Mouse (Mus musculus) adipose tissue, adult 10 weeks (tissue): ENCODE results near the gene Hspb7. TPM values are rescaled to one million over a fixed set of nuclear protein-coding genes. Genes with fewer than 3 reads are reported as not detected.

Experiments
- polyA plus RNA-seq: library from polyadenylated mRNA; stranded (reverse); fragments of 350-450 nt; fragmentation: Illumina TruSeq; extraction: RNeasy Lipid Tissue Mini Kit (QIAGEN cat#74804); gene quantifications from one replicate; pipeline ENCODE4 v1.2.3, GENCODE M21; 2014; ENCODE audit warnings: low read depth, low replicate concordance

Gene Hspb7
- polyA plus RNA-seq = 8.9 TPM

GRCm38 (mm10) chr4:141420192-141420829 lies at the start of gene Hspb7:
Gene Hspb7 (plus strand): TSS chr4:141420779.

GRCm38 (mm10) chr4:141398545-141398944 lies 22.0 kb upstream of the Hspb7 start, which contains the start of gene Clcnka:
Gene Clcnka (minus strand): TSS chr4:141398724.

DNA sequence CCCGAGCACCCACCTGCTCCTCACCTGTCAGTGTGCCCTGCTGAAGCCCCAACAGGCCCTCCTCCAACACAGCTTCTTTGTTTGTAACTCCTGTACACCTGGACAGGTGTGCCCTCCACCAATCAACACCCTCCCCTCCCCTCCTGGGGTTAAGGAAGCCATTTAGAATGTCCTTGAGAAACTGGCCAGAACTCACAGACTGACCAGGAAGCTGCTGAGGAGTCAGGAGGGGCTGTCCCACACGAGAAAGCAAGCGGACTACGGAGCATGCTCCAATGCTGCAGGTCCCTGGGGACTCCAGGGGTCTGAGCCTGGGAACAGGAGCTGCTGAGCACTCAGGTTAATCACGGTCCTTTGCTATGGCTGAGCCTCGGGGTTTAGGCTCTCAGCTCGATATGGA lies 4.7 kb upstream of the Hspb7 start, which contains the start of gene Clcnkb:
Clcnkb (minus strand) TSS at position 91 of the 400 bp plus-strand sequence.

DNA sequence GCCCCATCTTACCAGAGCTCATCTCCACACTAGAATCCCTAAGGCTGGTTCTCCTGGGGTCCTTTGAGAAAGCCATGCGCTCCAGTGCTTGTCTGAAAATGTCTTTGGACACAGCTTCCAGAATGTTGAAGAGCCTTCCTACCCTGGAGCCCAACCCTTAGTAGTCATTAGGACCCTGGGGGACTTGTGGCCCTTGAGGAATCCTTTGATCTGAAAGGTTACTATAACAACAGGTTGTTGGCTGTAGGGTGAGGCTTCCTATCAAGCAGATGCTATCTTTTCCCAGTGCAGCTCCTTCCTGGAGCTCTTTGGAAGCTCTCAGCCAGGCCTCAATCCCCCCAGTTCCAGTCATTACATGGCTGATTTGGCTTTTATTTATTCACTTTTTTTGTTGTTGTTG lies 15.4 kb downstream of the Hspb7 start, which contains the start of gene Srarp:
Srarp (minus strand) TSS at position 132 of the 400 bp plus-strand sequence.

GRCm38 (mm10) chr4:141444451-141445327 lies 24.1 kb downstream of the Hspb7 start, which contains the start of gene Zbtb17:
Gene Zbtb17 (plus strand): TSS chr4:141444654.

Other genes with a start within 250 kb of the Hspb7 start
- 0.78 TPM for gene Rsg1, start 206.8 kb upstream of the Hspb7 start, polyA plus RNA-seq
- gene Arhgef19, start 181.3 kb upstream of the Hspb7 start, polyA plus RNA-seq = 5.9 TPM
- gene Epha2, start 119.5 kb upstream of the Hspb7 start, polyA plus RNA-seq = 4.4 TPM
- 0.93 TPM for gene Fam131c, start 52.6 kb upstream of the Hspb7 start, polyA plus RNA-seq
- 0.12 TPM for gene Clcnka, start 22.1 kb upstream of the Hspb7 start, polyA plus RNA-seq
- 10.3 TPM for gene Clcnkb, start 4.8 kb upstream of the Hspb7 start, polyA plus RNA-seq
- gene Srarp, start 15.3 kb downstream of the Hspb7 start, polyA plus RNA-seq = 0.50 TPM
- 13.0 TPM for gene Zbtb17, start 23.9 kb downstream of the Hspb7 start, polyA plus RNA-seq
- gene Spen, start 117.8 kb downstream of the Hspb7 start, polyA plus RNA-seq = 15.2 TPM
- gene Fblim1, start 185.3 kb downstream of the Hspb7 start, polyA plus RNA-seq = 28.6 TPM
- gene Tmem82, start 197.9 kb downstream of the Hspb7 start, polyA plus RNA-seq = 0.89 TPM
- 1.7 TPM for gene Slc25a34, start 203.0 kb downstream of the Hspb7 start, polyA plus RNA-seq
- gene Plekhm2, start 244.1 kb downstream of the Hspb7 start, polyA plus RNA-seq = 35.6 TPM